Mouse (Mus musculus): Measurements from ENCODE around the gene Olfr458. TPM values are rescaled to one million over a fixed set of nuclear protein-coding genes. Genes with fewer than 3 reads are reported as not detected.
"Not testable (repeated sequence)": the region's sequence is repeated elsewhere in the genome, so short reads cannot be mapped to it uniquely, and the experiment has no call there.

Olfr458 gene
- total RNA-seq (2015; ENCODE audit: low replicate concordance) (not detected in 2 replicates), total RNA-seq (2017; ENCODE audit: low replicate concordance) (not detected in 2 replicates)

GRCm38 (mm10) chr6:42465096-42465495 is at the start of gene Olfr458:
TSS of gene Olfr458 (minus strand) at chr6:42465196.
- ATAC-seq (replicated peaks; ENCODE audit: low FRiP score, poor library complexity, severe bottlenecking): no peak

GRCm38 (mm10) chr6:42513461-42513860 is 48.5 kb upstream of the Olfr458 start:
- ATAC-seq (replicated peaks; ENCODE audit: low FRiP score, poor library complexity, severe bottlenecking): no peak

GRCm38 (mm10) chr6:42509311-42509710 is 44.3 kb upstream of the Olfr458 start:
- ATAC-seq (replicated peaks; ENCODE audit: low FRiP score, poor library complexity, severe bottlenecking): no peak

GRCm38 (mm10) chr6:42503478-42503877 is 38.5 kb upstream of the Olfr458 start:
- no peak for ATAC-seq (replicated peaks; ENCODE audit: low FRiP score, poor library complexity, severe bottlenecking)

GRCm38 (mm10) chr6:42489731-42490130 is 24.7 kb upstream of the Olfr458 start:
- no peak for ATAC-seq (replicated peaks; ENCODE audit: low FRiP score, poor library complexity, severe bottlenecking)

GRCm38 (mm10) chr6:42487114-42487513 is 22.1 kb upstream of the Olfr458 start, which contains the start of gene Olfr456:
TSS of gene Olfr456 (minus strand) at chr6:42487214.
- ATAC-seq (replicated peaks; ENCODE audit: low FRiP score, poor library complexity, severe bottlenecking): no peak

GRCm38 (mm10) chr6:42484633-42485032 is 19.6 kb upstream of the Olfr458 start:
- no peak for ATAC-seq (replicated peaks; ENCODE audit: low FRiP score, poor library complexity, severe bottlenecking)

GRCm38 (mm10) chr6:42476235-42476634 is 11.2 kb upstream of the Olfr458 start, which contains the start of gene Olfr457:
TSS of gene Olfr457 (minus strand) at chr6:42476335.
- no peak for ATAC-seq (replicated peaks; ENCODE audit: low FRiP score, poor library complexity, severe bottlenecking)

- not testable (repeated sequence) for ATAC-seq (replicated peaks; ENCODE audit: low FRiP score, poor library complexity, severe bottlenecking)
These were observed 6.3 kb upstream of the Olfr458 start for GRCm38 (mm10) chr6:42471298-42471697.

GRCm38 (mm10) chr6:42470542-42470941 is 5.5 kb upstream of the Olfr458 start:
- no peak for ATAC-seq (replicated peaks; ENCODE audit: low FRiP score, poor library complexity, severe bottlenecking)

GRCm38 (mm10) chr6:42447381-42447780 is 17.6 kb downstream of the Olfr458 start:
- ATAC-seq (replicated peaks; ENCODE audit: low FRiP score, poor library complexity, severe bottlenecking): no peak

GRCm38 (mm10) chr6:42444491-42444890 is 20.5 kb downstream of the Olfr458 start:
- ATAC-seq (replicated peaks; ENCODE audit: low FRiP score, poor library complexity, severe bottlenecking): no peak

GRCm38 (mm10) chr6:42441395-42441794 is 23.6 kb downstream of the Olfr458 start:
- no peak for ATAC-seq (replicated peaks; ENCODE audit: low FRiP score, poor library complexity, severe bottlenecking)

- ATAC-seq (replicated peaks; ENCODE audit: low FRiP score, poor library complexity, severe bottlenecking): no peak
These were observed 29.5 kb downstream of the Olfr458 start for GRCm38 (mm10) chr6:42435490-42435889.

GRCm38 (mm10) chr6:42434446-42434845 is 30.6 kb downstream of the Olfr458 start, which contains the start of gene Tas2r126:
TSS of gene Tas2r126 (plus strand) at chr6:42434535.
- ATAC-seq (replicated peaks; ENCODE audit: low FRiP score, poor library complexity, severe bottlenecking): no peak

GRCm38 (mm10) chr6:42433554-42433953 is 31.4 kb downstream of the Olfr458 start:
- no peak for ATAC-seq (replicated peaks; ENCODE audit: low FRiP score, poor library complexity, severe bottlenecking)

GRCm38 (mm10) chr6:42426337-42426736 is 38.7 kb downstream of the Olfr458 start:
- ATAC-seq (replicated peaks; ENCODE audit: low FRiP score, poor library complexity, severe bottlenecking): no peak

- ATAC-seq (replicated peaks; ENCODE audit: low FRiP score, poor library complexity, severe bottlenecking): no peak
These were observed 40.5 kb downstream of the Olfr458 start for GRCm38 (mm10) chr6:42424472-42424871.

GRCm38 (mm10) chr6:42421439-42421838 is 43.6 kb downstream of the Olfr458 start:
- no peak for ATAC-seq (replicated peaks; ENCODE audit: low FRiP score, poor library complexity, severe bottlenecking)

- no peak for ATAC-seq (replicated peaks; ENCODE audit: low FRiP score, poor library complexity, severe bottlenecking)
These were observed 45.6 kb downstream of the Olfr458 start for GRCm38 (mm10) chr6:42419443-42419842.

Measured in erythroid progenitor cell, adult 5-6 weeks (primary cell).